Mouse (Mus musculus) heart, postnatal 4 days (tissue): ENCODE measurements around the gene Dapl1. TPM values are rescaled to one million over a fixed set of nuclear protein-coding genes. Genes with fewer than 3 reads are reported as not detected.

ENCODE experiments used
- DNase-seq: peaks from one replicate; pipeline ENCODE4 v3.0.0; 2021
- total RNA-seq, 2 experiments: library from RNA; stranded (reverse); gene quantifications; 2 replicates each; pipeline ENCODE4 v1.2.3; 2021

Dapl1 gene
- total RNA-seq, 2 experiments from 2014 or later, result not detected

DNA sequence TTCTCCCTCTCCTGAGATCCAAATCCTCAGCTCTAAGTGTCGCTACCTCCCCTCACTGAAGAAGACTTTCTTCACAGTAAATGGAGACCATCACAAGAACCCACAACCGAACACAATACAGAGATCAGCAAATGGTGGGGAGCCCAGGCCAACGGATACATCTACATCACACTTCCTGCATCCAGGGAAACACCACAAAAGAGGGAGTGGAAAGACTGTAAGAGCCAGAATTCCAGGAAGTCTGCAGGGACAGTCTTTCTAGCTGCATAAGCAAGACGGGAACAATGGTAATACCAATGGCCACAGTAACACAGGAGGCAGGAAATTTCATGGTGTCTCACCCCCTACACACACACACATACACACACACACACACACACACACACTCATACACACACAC lies 55.3 kb downstream of the Dapl1 start:
- DNase-seq, result no peak

GRCm38 (mm10) chr2:59541121-59541887 lies 56.9 kb downstream of the Dapl1 start:
- peak; percentile 89 for DNase-seq

GRCm38 (mm10) chr2:59543543-59544065 lies 59.2 kb downstream of the Dapl1 start:
- DNase-seq, result no peak

- no peak for DNase-seq
These were observed 59.9 kb downstream of the Dapl1 start for GRCm38 (mm10) chr2:59544237-59544909.

DNA sequence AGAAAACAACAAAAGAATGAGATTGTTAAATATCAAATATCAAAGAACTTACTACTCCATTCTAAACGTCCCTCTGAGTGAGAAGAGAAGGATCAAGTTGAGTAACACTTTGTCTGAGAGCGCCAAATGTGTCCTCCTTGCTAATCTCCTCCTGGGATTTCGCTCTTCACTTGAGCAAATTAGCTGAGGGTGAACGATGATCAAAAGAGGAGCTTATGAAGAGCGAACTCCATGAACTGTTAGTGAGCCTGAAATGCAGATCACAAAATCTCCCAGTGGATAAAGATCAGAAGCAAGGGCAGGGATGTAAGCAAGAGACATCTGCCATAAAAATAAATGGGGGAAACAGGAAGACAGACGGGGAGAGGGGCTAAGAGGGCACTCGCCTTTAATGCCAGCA lies 60.5 kb downstream of the Dapl1 start:
- DNase-seq, result no peak

GRCm38 (mm10) chr2:59547369-59548099 lies 63.1 kb downstream of the Dapl1 start:
- no peak for DNase-seq

- DNase-seq, result no peak
These were observed 68.3 kb downstream of the Dapl1 start for GRCm38 (mm10) chr2:59552784-59553183.

- no peak for DNase-seq
These were observed 70.0 kb downstream of the Dapl1 start for GRCm38 (mm10) chr2:59554373-59554940.

Other genes with a start within 250 kb of the Dapl1 start
- 10 to 100 TPM; 42.5 to 42.8 TPM for gene Tanc1, start 127.4 kb downstream of the Dapl1 start, total RNA-seq